Mouse (Mus musculus): Measurements from ENCODE around the gene Nrip3. TPM values are rescaled to one million over a fixed set of nuclear protein-coding genes. Genes with fewer than 3 reads are reported as not detected.

The Nrip3 gene
- 80.9 and 89.7 TPM in 2 replicates for polyA plus RNA-seq (2021; fragmentation: Nextera tagmentation)
- long read RNA-seq, experiment 1, transcript Nrip3-201 (7 exons, 3,910 nt), result major isoform, 280 of 335 reads
- long read RNA-seq, experiment 1, partial matches to known transcripts, result 12 of 335 reads
- long read RNA-seq, experiment 1, other reads (novel, unspliced or antisense), result 43 of 335 reads
- long read RNA-seq, experiment 2, transcript Nrip3-201 (7 exons, 3,910 nt), result major isoform, 1,349 of 1,493 reads
- long read RNA-seq, experiment 2, partial matches to known transcripts, result 76 of 1,493 reads
- long read RNA-seq, experiment 2, other reads (novel, unspliced or antisense), result 65 of 1,493 reads

DNA sequence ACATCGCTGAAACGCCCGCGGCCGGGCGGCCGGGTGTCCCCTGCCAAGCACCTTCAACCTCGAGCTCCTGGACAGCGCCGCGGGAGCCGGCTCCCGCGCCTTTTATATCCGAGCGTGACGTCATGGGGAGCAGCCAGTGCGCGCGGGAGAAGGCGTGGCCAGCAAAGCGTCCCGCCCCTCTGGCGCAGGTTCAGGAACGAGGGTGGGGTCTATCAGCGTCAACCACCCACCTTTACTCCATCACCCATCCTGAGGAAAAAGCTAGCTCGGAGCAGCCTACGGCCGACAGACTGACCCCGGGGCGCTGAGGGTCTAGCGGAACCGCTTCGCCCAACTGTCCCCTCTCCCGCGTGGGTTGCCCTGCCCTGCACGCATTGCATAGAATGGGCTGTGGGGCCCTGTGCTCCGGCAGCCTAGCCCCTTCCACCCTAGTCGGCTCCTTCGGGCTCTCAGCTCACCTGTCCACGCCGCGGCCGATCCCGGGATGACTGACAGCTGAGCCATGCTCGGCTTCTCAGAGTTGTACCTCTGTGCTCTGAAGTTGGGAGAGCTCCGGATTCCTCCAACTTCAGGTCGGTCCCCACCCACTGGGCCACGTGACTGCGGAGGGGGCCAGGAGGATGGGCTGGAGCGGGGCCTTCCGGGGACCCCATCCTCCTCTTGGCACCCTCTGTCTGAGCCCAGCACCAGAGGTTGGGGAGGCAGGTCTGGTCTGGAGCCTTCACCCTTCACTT, at the start of gene Nrip3:
Nrip3 (minus strand) TSS at position 556 of the 734 bp plus-strand sequence.

DNA sequence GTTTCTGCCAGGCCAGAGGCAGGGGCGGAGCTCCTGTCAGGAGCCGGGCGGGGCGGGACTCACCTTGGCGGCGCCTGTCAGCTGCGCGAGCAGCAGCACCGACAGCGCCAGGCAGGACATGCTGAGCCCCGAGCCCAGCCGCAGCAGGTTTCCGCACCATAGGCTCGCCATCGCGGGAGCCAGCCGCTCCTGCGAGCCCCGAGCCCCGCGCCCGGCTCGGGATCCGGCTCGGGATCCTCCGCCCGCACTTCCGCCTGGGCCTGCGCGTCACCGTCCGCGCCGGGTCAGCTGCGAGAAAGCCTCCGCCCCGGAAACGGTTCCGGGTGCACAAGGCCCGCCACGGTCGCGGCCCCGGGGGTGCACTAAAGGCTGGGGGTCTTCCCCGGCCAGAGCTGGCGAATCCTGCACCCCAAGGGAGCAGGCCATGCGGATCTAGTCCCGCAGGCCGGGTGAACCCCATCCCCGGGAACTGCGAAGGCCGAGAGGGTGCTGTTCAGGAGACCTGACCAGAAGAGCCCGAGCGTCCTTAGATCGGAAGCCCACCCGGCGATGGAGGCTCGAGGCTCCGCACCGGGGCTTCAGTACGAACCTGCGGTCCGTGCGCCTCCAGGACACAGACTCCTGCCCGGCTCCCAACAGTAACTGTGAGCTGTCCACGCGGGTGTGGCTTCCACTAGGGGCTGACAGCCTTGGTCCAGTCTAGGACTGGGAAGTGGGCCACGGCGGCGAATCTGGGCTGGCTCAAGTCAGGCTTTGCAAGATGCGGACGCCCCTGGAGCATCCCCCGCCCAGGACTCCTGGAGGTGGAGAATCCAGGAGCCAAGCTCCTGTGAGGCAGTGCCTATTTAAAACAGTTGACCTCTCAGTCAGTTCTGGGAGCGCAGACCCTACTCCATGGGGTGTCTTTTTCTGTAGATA, 29.6 kb downstream of the Nrip3 start, which contains the start of gene Tmem9b:
Tmem9b (minus strand) TSS at position 868 of the 918 bp plus-strand sequence.

DNA sequence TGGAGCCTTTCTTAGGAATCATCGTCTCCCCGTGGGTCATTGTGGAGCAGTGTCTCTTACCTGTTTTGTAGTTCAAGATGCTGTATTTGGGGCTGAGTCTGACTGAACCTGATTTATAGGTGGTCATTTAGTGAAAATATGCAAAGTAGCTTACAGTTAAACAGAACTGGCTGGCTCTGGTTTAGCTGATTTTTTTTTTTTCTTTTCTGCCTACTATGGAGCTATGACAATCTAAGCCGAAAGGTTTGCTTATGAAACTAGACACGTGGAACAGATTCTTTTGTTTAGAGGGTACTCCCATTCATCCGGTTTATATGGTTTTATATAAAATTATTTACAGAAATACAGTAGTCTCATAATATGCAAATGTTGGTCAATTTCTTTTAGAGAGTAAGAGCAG, 50.2 kb downstream of the Nrip3 start, which contains the start of gene Ascl3:
Ascl3 (minus strand) TSS at position 101 of the 400 bp plus-strand sequence.

DNA sequence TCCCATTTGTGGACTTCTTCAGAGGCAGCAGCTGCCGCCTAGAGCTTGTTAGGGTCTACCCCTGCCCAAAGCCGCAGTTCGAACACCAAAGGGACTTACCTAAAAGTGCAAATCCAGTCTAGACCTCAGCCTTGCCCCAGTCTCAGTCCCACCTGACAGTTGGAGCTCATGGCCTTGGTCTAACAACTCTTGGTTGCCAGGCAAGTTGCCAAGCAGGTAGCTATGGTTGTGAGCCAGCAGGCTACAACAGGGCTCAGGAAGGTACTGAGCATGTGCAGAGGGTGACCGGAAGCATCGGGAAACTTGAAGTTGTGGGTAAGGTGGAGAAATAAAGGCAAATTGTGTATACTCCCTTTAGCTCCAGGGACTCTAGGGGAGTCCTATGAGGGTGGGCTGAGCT, 58.1 kb downstream of the Nrip3 start, which contains the start of gene BC051019:
BC051019 (minus strand) TSS at position 154 of the 400 bp plus-strand sequence.

Other genes with a start within 250 kb of the Nrip3 start
- 5.1 and 5.9 TPM in 2 replicates for gene St5, start 78.4 kb downstream of the Nrip3 start, polyA plus RNA-seq (2021; fragmentation: Nextera tagmentation)
- gene Akip1, start 78.3 kb downstream of the Nrip3 start, polyA plus RNA-seq (2021; fragmentation: Nextera tagmentation), result 12.6 and 16.1 TPM in 2 replicates
- gene BC051019, start 58.2 kb downstream of the Nrip3 start, polyA plus RNA-seq (2021; fragmentation: Nextera tagmentation), result 0.48 and 0.77 TPM in 2 replicates
- gene Ascl3, start 50.3 kb downstream of the Nrip3 start, polyA plus RNA-seq (2021; fragmentation: Nextera tagmentation), result not detected in 2 replicates
- gene Tmem9b, start 29.1 kb downstream of the Nrip3 start, polyA plus RNA-seq (2021; fragmentation: Nextera tagmentation), result 222 and 244 TPM in 2 replicates
- 0.39 and 0.44 TPM in 2 replicates for gene Scube2, start 83.7 kb upstream of the Nrip3 start, polyA plus RNA-seq (2021; fragmentation: Nextera tagmentation)
- gene Dennd5a, start 178.4 kb upstream of the Nrip3 start, polyA plus RNA-seq (2021; fragmentation: Nextera tagmentation), result 50.1 and 50.6 TPM in 2 replicates
- 46.0 and 50.6 TPM in 2 replicates for gene Tmem41b, start 204.9 kb upstream of the Nrip3 start, polyA plus RNA-seq (2021; fragmentation: Nextera tagmentation)
- 15.4 and 17.8 TPM in 2 replicates for gene Ipo7, start 236.2 kb upstream of the Nrip3 start, polyA plus RNA-seq (2021; fragmentation: Nextera tagmentation)

All from layer of hippocampus, adult 6 months (tissue).